Mouse (Mus musculus) stomach, postnatal 0 days (tissue): ENCODE results near the gene Ifnl3.

Experiments
- CTCF ChIP-seq: IDR thresholded peaks from 2 replicates; pipeline ENCODE4 v1.5.1; 2016; ENCODE audit warnings: antibody characterized with exemption, low read depth, mild to moderate bottlenecking, moderate library complexity
- EP300 ChIP-seq: optimal IDR thresholded peaks from 2 replicates; pipeline ENCODE3; 2016; ENCODE audit warnings: antibody characterized with exemption

DNA sequence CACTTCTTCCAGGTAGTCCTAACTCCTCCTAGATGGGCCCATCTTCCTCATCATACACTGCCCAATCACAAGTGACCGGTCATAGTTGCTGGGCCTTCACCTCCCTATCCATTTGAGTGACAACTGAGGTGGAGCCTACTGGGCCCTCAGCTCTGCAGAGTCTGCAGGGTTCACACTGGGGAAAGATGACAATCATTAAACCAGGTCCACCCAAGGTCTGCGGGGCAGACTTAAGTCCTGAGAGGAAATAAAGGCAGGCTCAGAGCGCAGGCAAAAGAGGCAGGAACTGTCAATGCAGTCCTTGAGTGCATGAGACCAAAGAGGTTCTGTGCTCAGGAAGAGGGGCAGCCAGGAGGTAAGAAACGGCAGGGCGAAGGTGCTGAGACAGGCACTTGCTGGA, 50.1 kb downstream of the Ifnl3 start:
- TF ChIP-seq CTCF (no peak), EP300 (no peak)
